Mouse (Mus musculus) forebrain, embryonic 12.5 days (tissue): ENCODE results near the gene BC034090. TPM values are rescaled to one million over a fixed set of nuclear protein-coding genes. Genes with fewer than 3 reads are reported as not detected.

Source experiments
- ATAC-seq: fragments of 200-750 bp; cut with Nextera tagmentation; 2 replicates; pipeline ENCODE4 v1.8.0; 2017; ENCODE audit warnings: moderate TSS enrichment; ENCODE audit not compliant: low FRiP score
- H3K27ac ChIP-seq: fragments of 300-500 bp; sonication (generic); 2 replicates; pipeline ENCODE4 v1.5.1; 2016; ENCODE audit warnings: mild to moderate bottlenecking
- H3K27me3 ChIP-seq: fragments of 300-500 bp; sonication (generic); 2 replicates; pipeline ENCODE4 v1.6.1; 2016; ENCODE audit warnings: mild to moderate bottlenecking
- H3K36me3 ChIP-seq: fragments of 300-500 bp; sonication (generic); replicated peaks from 2 replicates; pipeline ENCODE4 v1.6.1; 2016; ENCODE audit warnings: mild to moderate bottlenecking
- H3K4me1 ChIP-seq: fragments of 300-500 bp; sonication (generic); 2 replicates; pipeline ENCODE4 v1.6.1; 2016
- H3K4me2 ChIP-seq: fragments of 300-500 bp; sonication (generic); 2 replicates; pipeline ENCODE4 v1.6.1; 2016; ENCODE audit warnings: mild to moderate bottlenecking, moderate library complexity
- H3K4me3 ChIP-seq: fragments of 300-500 bp; sonication (generic); replicated peaks from 2 replicates; pipeline ENCODE4 v1.5.1; 2016; ENCODE audit warnings: mild to moderate bottlenecking
- H3K9ac ChIP-seq: fragments of 300-500 bp; sonication (generic); 2 replicates; pipeline ENCODE4 v1.6.1; 2016; ENCODE audit warnings: mild to moderate bottlenecking
- H3K9me3 ChIP-seq: fragments of 300-500 bp; sonication (generic); 2 replicates; pipeline ENCODE4 v1.6.1; 2016
- WGBS: fragments of 180-500 bp; shearing (Covaris S2); methylation state at CpG from one replicate; pipeline ENCODE4 v1.1.7; 2016; 5-methylcytosine and 5-hydroxymethylcytosine counted together
- polyA plus RNA-seq: library from polyadenylated mRNA; unstranded; fragments of >200 nt; fragmentation: Nextera tagmentation; extraction: Ambion mirVana; gene quantifications from 2 replicates; pipeline ENCODE4 v1.2.1, GENCODE M21; 2016

The BC034090 gene
- polyA plus RNA-seq, 1 experiment from 2014 or later: 4.5 TPM

DNA sequence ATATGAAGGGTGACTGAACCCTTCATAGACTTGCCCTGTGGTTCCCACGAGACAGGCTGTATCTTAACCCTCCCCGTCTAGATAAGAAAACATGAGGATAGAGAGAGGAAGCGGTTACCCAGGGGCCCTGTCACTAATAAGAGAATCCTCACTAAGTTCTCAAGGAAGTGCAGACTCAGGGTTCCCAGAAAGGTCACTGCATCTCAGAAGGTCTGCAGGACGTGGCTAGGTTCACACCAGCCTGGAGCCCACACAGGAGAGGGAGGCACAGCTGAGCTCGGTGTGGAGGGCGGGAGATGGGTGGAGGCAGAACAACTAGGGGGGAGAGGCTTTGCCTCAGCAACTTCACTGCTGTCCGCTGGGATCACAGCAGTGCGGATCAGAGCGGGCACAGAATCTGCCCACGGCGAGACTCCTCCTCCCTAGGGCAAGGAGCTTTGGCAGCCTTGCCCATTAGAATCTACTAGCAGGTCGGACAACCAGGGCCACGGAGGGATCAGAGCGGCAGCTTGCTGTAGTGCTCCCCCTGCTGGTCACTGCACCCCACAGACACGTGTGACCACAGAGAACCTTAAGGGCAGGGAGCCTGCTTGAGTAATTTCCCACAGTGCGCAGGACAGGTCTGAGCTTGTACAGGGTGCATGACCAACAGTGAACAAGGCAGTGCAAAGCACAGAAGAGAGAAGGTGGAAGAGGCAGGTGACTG, 20.2 kb downstream of the BC034090 start:
- Histone ChIP-seq H3K27ac (no peak overlapping the region), H3K9ac (no peak overlapping the region), H3K27me3 (no peaks in the 10 kb centered on the region), H3K4me2 (no peak overlapping the region; the same call in 1 of the 2 replicates), H3K4me3 (no peak overlapping the region), H3K4me1 (peaks cover 40% of the 10 kb centered on the region), H3K9me3 (no peaks in the 10 kb centered on the region), H3K36me3 (no peaks in the 10 kb centered on the region)
- peak; percentile 77 for ATAC-seq
- 35% methylated on average over 16 of the region's 16 CpGs for WGBS

DNA sequence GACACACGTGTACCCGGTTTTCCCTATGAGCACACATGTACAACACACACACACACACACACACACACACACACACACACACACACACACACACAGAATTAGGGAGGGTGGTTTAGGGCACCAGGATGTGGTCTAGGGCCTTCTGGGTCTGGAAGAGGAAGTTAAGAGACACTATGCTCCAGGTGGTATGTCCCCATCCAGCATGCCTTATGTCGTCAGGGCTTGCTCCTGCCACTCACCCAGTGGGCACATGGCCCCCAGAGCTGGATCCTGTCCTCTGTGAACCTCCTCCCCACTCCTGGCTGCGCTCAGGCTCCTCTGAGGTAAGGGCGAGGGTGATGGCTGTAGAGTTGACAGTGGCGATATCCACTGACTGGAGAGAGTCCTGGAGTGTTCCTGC, 21.2 kb downstream of the BC034090 start:
- no peak overlapping the region for H3K27ac ChIP-seq
- H3K4me3 ChIP-seq: no peak overlapping the region
- no peaks in the 10 kb centered on the region for H3K27me3 ChIP-seq
- no peaks in the 10 kb centered on the region for H3K36me3 ChIP-seq
- no peak overlapping the region for H3K4me2 ChIP-seq
- no peaks in the 10 kb centered on the region for H3K9me3 ChIP-seq
- no peak overlapping the region for H3K9ac ChIP-seq
- H3K4me1 ChIP-seq: peaks cover 31% of the 10 kb centered on the region
- WGBS: 91% methylated on average over 6 of the region's 6 CpGs
- no peak for ATAC-seq

DNA sequence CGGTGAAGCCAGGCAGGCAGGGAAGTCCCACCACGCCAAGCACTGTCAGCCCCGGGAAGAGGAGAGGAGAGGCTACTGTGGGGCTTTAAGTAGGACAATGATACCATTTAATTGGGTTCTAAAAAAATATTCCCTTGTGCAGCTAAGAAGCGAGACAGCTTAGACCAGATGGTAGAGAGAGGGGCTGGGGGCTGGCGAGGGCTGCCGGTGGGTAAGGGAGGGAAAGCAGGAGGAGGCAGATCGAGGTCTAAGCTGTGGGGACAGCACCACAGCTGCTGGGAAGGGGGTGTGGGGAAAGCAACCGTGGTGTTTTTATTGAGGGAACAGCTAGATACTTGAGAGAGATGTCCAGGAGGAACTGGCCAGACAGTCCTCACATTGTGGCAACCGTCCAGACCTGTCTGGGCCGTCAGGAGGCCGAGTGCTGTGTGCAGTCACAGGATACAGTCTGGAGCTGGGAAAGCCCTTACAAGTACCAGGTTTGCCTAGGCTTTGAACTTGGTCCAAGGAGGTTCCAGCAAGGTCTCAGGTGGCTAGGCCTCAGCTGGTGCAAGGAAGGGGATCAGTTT, 22.1 kb downstream of the BC034090 start:
- ATAC-seq: no peak
- H3K9ac ChIP-seq: no peak overlapping the region

DNA sequence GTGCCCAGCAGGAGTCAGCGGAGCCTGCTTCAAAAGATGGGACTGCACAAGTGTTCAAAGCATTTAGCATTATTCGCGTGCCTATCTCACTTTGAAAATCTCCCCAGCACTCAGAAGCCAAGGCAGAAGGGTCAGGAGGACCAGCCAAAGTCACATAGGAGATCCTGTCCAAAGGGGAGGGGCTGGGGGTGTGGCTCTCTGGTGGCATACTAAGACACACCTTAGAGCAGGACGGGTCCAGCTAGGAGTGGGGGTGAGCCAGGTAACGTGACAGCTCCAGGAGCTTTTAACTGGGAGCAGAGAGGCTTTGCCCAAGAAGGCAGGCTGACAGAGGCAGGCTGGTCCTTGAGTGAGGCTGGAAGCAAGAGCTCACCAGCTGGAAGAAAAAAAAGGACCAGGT, 25.3 kb downstream of the BC034090 start:
- Histone ChIP-seq H3K9me3 (no peaks in the 10 kb centered on the region), H3K36me3 (no peaks in the 10 kb centered on the region), H3K27ac (no peak overlapping the region), H3K4me1 (peaks cover 50% of the 10 kb centered on the region), H3K4me2 (no peak overlapping the region), H3K9ac (no peak overlapping the region), H3K27me3 (no peaks in the 10 kb centered on the region), H3K4me3 (no peak overlapping the region)
- 75% methylated on average over 5 of the region's 5 CpGs for WGBS
- no peak for ATAC-seq

More for the DNA sequence above, 22.1 kb downstream of the BC034090 start:
- Histone ChIP-seq H3K4me1 (peaks cover 30% of the 10 kb centered on the region), H3K9me3 (no peaks in the 10 kb centered on the region), H3K4me2 (no peak overlapping the region), H3K27ac (peak overlapping the region; percentile 25), H3K27me3 (no peaks in the 10 kb centered on the region), H3K4me3 (no peak overlapping the region), H3K36me3 (no peaks in the 10 kb centered on the region)
- 64% methylated on average over 11 of the region's 11 CpGs for WGBS

DNA sequence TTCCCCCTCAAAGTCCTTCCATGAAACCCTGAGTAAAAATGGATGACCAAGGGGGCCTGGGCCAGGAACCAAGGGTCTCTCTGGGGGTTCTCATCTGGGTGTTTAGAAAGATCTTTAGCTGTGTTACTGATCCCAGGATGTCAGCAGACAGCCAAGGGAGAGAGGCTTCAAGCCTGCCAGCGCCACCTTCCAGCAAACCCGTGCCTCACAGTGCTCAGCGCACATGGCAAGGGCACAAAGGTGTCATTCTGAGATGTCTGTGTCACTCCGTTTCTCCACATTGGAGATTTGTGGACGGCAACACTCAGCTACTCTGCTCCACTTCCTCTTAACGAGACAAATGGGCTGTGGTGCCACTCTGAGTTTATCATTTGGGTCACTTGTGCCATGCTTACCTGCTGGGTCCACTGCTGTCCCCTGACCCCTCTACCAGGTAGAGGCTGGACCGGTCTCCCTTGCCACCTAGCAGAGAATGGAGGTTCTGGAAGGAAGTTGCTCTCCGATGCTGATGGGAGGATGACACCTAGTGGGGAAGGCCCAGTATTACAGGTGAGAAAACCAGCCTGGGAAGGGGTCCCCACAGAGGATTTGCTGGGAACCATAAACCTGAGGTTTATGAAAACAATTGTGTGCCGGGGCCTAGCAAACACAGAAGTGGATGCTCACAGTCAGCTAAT, 26.2 kb downstream of the BC034090 start:
- Histone ChIP-seq H3K27ac (no peak overlapping the region), H3K27me3 (no peaks in the 10 kb centered on the region), H3K9me3 (no peaks in the 10 kb centered on the region), H3K4me2 (no peak overlapping the region), H3K36me3 (no peaks in the 10 kb centered on the region), H3K4me1 (peaks cover 57% of the 10 kb centered on the region), H3K4me3 (no peak overlapping the region), H3K9ac (no peak overlapping the region)
- peak; percentile 20; the same call in 1 of the 2 replicates for ATAC-seq
- 52% methylated on average over 9 of the region's 9 CpGs for WGBS

DNA sequence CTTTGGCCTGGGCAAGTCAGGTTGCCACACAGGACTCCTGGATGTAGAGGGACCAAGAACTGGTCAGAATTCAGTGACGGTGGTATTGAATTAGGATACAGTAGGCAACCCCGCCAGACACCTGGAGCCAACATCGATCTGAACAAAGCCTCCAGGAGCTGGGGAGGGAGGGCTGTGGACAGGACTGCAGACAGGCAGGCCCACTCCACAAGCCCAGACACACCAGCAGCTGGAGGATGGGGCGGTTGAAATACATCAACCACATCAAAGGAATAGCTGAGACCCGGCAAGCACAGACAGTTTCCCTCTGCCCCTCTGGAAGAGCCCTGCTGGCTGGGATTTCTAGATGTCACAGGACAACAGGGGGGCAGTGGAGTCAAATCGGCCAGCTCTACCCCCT, 27.4 kb downstream of the BC034090 start:
- no peak overlapping the region for H3K9ac ChIP-seq
- no peaks in the 10 kb centered on the region for H3K9me3 ChIP-seq
- WGBS: 77% methylated on average over 6 of the region's 6 CpGs
- no peaks in the 10 kb centered on the region for H3K36me3 ChIP-seq
- no peak overlapping the region for H3K4me3 ChIP-seq
- no peak overlapping the region for H3K27ac ChIP-seq
- peaks cover 62% of the 10 kb centered on the region for H3K4me1 ChIP-seq
- H3K27me3 ChIP-seq: no peaks in the 10 kb centered on the region
- ATAC-seq: no peak
- H3K4me2 ChIP-seq: no peak overlapping the region

DNA sequence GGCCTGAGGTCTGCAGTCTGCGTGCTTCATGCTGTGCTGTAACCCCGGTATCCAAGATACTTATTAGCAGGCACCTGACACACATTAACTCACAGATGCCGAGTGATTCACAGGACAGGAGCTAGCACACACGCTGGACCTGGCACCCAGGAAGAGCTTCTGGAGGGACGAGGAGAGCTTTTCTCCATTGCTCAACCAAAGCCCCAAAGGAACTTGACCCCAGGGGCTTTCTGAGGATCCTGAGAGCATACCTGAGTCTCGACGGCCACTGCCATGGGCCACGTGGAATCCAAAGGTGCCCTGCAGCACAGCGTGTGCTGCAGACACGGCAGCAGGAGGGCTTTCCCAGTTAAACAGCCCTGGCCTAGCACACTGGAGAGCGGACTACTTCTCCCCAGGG, 27.9 kb downstream of the BC034090 start:
- no peaks in the 10 kb centered on the region for H3K27me3 ChIP-seq
- H3K4me1 ChIP-seq: peaks cover 62% of the 10 kb centered on the region
- H3K9me3 ChIP-seq: no peaks in the 10 kb centered on the region
- H3K4me3 ChIP-seq: no peak overlapping the region
- no peak overlapping the region for H3K9ac ChIP-seq
- no peaks in the 10 kb centered on the region for H3K36me3 ChIP-seq
- no peak overlapping the region for H3K27ac ChIP-seq
- H3K4me2 ChIP-seq: no peak overlapping the region
- 83% methylated on average over 11 of the region's 11 CpGs for WGBS
- ATAC-seq: no peak

DNA sequence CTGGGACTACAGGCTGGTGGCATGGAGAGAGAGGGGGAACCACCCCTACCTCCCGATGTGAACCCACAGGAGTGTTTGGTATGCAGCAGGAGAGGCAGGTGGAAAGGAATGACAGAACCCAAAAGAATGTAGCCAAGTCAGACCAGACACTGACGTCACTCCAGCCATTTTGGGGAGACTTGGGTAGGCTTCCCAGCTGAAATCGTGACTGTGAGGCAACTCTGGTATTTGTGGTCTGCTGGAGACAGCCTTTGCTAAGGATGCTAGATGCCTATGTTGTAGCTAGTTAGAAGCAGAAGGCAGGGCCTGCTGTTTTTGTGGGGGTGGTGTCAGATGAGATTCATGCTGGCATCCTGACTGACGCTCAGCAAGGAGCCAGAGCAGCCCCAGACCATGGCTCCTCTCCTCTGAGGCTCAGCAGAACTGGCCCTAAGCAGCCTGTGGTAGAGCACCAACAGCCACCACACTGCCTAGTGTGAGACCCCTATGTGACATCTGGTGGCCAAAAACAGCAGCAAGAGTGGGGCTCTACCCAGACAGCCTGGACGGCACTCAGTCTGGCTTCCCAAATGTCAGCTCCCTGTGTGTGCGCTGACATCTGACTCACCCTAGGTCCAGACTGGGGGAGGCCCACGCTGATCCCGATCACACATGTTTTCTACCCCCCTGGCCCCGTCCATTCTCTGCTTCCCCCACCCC, 29.0 kb downstream of the BC034090 start:
- Histone ChIP-seq H3K27ac (peak overlapping the region; percentile 59; the same call in 1 of the 2 replicates), H3K9ac (0 out of 2 replicates have a peak overlapping the region, but pooled peaks have one; percentile 4), H3K9me3 (no peaks in the 10 kb centered on the region), H3K36me3 (no peaks in the 10 kb centered on the region), H3K27me3 (no peaks in the 10 kb centered on the region), H3K4me1 (peaks cover 62% of the 10 kb centered on the region), H3K4me3 (no peak overlapping the region), H3K4me2 (no peak overlapping the region)
- no peak for ATAC-seq
- 59% methylated on average over 9 of the region's 9 CpGs for WGBS

DNA sequence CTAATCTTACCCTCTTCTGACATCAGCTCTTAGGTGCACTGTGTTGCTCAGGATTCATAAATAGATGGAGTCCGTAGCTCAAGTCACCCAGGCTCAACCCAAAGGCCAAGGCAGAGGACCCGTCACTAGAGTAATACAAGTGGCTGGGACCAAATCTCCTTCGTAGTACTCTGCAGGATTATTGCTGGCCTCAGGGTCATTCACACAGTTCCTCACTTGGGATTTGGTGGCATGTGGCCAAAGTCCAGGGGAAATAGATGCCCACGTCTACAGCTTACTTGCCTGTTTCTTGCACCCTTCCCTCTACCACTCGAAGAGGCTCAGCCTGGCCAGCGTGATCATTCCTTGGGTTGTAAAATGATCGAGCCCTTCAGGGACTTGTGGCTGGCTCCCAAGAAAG, 30.3 kb downstream of the BC034090 start:
- Histone ChIP-seq H3K27me3 (no peaks in the 10 kb centered on the region), H3K36me3 (no peaks in the 10 kb centered on the region), H3K4me3 (no peak overlapping the region), H3K9ac (no peak overlapping the region), H3K4me2 (no peak overlapping the region), H3K27ac (no peak overlapping the region), H3K9me3 (no peaks in the 10 kb centered on the region), H3K4me1 (peaks cover 67% of the 10 kb centered on the region)
- 84% methylated on average over 7 of the region's 7 CpGs for WGBS
- ATAC-seq: no peak

DNA sequence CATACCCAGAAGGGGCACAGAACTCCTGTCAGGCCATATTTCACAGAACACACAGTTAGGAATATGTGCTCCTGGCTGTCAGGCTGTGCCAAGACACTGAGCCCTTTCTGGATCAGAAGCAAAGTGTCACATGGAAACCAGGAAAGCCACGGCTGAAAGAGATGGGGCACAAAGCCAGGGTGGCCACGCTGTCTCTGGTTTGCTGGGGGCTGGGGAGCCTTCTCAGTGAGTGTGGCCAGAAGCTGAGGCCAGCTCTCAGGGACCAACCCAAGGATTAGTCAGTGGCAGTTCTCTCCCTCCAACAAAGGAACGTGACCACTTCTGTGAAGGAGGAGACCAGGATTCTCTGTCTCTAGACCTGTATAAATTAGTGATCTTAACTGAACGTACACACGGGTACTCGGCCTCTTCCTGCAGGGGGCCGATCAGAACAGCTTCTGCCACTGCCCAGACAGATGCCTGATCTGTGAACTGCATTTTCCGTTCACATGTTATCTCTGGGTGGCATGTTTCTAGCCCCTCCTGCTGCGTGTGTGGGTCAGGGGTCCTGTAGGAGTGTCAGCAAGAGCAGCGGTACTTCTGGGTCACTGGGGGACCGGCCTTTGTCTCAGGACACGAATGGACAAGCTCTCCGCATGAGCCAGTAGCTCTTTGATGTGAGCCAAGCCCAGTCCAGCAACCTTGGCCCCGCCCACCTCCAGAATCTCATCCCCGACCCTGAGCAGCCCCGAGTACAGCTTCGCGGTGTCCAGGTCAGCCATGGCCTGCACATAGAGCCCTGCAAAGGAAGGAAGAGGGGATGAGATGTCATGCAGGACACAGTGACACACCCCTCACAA, 31.1 kb downstream of the BC034090 start:
- ATAC-seq: peak; percentile 12; the same call in 1 of the 2 replicates
- Histone ChIP-seq H3K9me3 (no peaks in the 10 kb centered on the region), H3K36me3 (no peaks in the 10 kb centered on the region), H3K27me3 (no peaks in the 10 kb centered on the region), H3K4me3 (no peak overlapping the region), H3K27ac (peak overlapping the region; percentile 66), H3K4me1 (peaks cover 67% of the 10 kb centered on the region), H3K9ac (peak overlapping the region; percentile 21; the same call in 1 of the 2 replicates), H3K4me2 (peak overlapping the region; percentile 25; the same call in 1 of the 2 replicates)
- WGBS: 10% methylated on average over 18 of the region's 18 CpGs

DNA sequence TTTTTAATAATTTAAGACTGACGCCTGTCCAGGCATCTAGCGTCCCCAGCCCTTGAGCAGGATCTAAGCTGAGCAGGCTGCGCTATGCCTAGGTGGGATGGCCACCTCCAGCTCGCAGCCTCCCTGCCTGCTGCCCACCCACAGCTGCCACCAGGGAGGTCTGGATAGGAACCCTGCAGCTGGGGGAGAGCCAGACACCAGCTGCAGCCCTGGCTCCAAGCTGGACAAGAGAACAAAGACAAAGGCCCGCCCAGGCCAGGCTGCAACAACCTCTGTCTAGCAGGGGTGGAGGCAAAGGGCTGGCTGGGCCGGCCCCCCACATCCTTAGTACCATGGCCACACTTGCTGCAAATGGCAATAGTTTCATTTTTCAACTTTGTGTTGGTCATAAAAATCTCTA, 31.8 kb downstream of the BC034090 start:
- Histone ChIP-seq H3K4me1 (peaks cover 70% of the 10 kb centered on the region), H3K27me3 (no peaks in the 10 kb centered on the region)

More for the DNA sequence above, 31.8 kb downstream of the BC034090 start:
- ATAC-seq: peak; percentile 64
- H3K9ac ChIP-seq: peak overlapping the region; percentile 38
- peak overlapping the region; percentile 66 for H3K27ac ChIP-seq
- no peak overlapping the region for H3K4me3 ChIP-seq
- no peaks in the 10 kb centered on the region for H3K9me3 ChIP-seq
- H3K36me3 ChIP-seq: peaks cover 3% of the 10 kb centered on the region
- H3K4me2 ChIP-seq: peak overlapping the region; percentile 10; the same call in 1 of the 2 replicates
- 5% methylated on average over 6 of the region's 6 CpGs for whole genome bisulfite sequencing
